Mouse (Mus musculus) CH12.LX (cell line): ENCODE data around the gene Mt3.

Experiments used
- CTCF ChIP-seq, 2 experiments: IDR thresholded peaks in 1 of 2; conservative IDR thresholded peaks in 1 of 2; 2 replicates each; pipeline ENCODE4 v1.5.1; 2011 to 2012; ENCODE audit warnings: low read depth in 2 of 2, low read length in 2 of 2, improper control_type of control experiment in 1 of 2, inconsistent platforms in 1 of 2, mild to moderate bottlenecking in 1 of 2, moderate library complexity in 1 of 2
- GABPA ChIP-seq: IDR thresholded peaks from 2 replicates; pipeline ENCODE4 v1.6.1; 2012; ENCODE audit warnings: low read depth, low read length, improper control_type of control experiment, inconsistent platforms; ENCODE audit not compliant: insufficient replicate concordance
- MAFK ChIP-seq: IDR thresholded peaks from 2 replicates; pipeline ENCODE4 v1.6.1; 2011; ENCODE audit warnings: low read length, improper control_type of control experiment; ENCODE audit not compliant: insufficient replicate concordance
- MAX ChIP-seq: IDR thresholded peaks from 2 replicates; pipeline ENCODE4 v1.6.1; 2011; ENCODE audit warnings: low read length, improper control_type of control experiment
- POLR2A ChIP-seq: IDR thresholded peaks from 2 replicates; pipeline ENCODE4 v1.6.1; 2011; ENCODE audit warnings: low read depth, mild to moderate bottlenecking, improper control_type of control experiment, low read length
- UBTF ChIP-seq: IDR thresholded peaks from 2 replicates; pipeline ENCODE4 v1.6.1; 2012; ENCODE audit warnings: low read depth, mild to moderate bottlenecking, inconsistent platforms, low read length, improper control_type of control experiment, moderate library complexity
- ZKSCAN1 ChIP-seq: IDR thresholded peaks from 2 replicates; pipeline ENCODE4 v1.6.1; 2012; ENCODE audit warnings: low read depth, inconsistent platforms, low read length, improper control_type of control experiment, borderline replicate concordance

- no peak for TF ChIP-seq CTCF (conservative IDR thresholded peaks at IDR 0.05 in 1 of 2, IDR thresholded peaks at IDR 0.05 in 1 of 2; ENCODE audit: low read depth in 2 of 2, low read length in 2 of 2)
- TF ChIP-seq GABPA = no peak
- no peak for TF ChIP-seq ZKSCAN1
- TF ChIP-seq POLR2A = peak; percentile 99; the same call in 1 of the 2 replicates
- TF ChIP-seq MAX = peak; percentile 60
- no peak for TF ChIP-seq UBTF
- TF ChIP-seq MAFK = no peak; the same call in 1 of the 2 replicates
Measured at GRCm38 (mm10) chr8:94172075-94172808, 19.8 kb downstream of the Mt3 start, which contains the start of gene Mt2.
